Mouse (Mus musculus) olfactory bulb, adult 2 months (tissue): ENCODE results near the gene Plg.

Experiments
- CTCF ChIP-seq: fragments of 200-500 bp; IDR thresholded peaks from 2 replicates; pipeline ENCODE4 v1.5.1; 2012; ENCODE audit warnings: low read depth, mild to moderate bottlenecking, low read length, moderate library complexity; ENCODE audit not compliant: insufficient read depth
- POLR2A ChIP-seq: fragments of 200-500 bp; IDR thresholded peaks from 2 replicates; pipeline ENCODE4 v1.6.1; 2012; ENCODE audit warnings: mild to moderate bottlenecking, low read depth, low read length, moderate library complexity; ENCODE audit not compliant: insufficient read depth

- TF ChIP-seq POLR2A (no peak), CTCF (no peak)
Measured at GRCm38 (mm10) chr17:12381579-12381978, 3.2 kb downstream of the Plg start.
